Mouse (Mus musculus): ENCODE measurements around the gene Chrne. TPM values are rescaled to one million over a fixed set of nuclear protein-coding genes. Genes with fewer than 3 reads are reported as not detected.

The Chrne gene
- 0.35 TPM in 1 of 2 replicates, not detected in the other for polyA plus RNA-seq (2012; rRNA removed)

GRCm38 (mm10) chr11:70619101-70619500 lies at the start of gene Chrne:
Gene Chrne (minus strand): TSS chr11:70619216.

GRCm38 (mm10) chr11:70656964-70657363 lies 37.9 kb upstream of the Chrne start, which contains the start of gene Eno3:
Gene Eno3 (plus strand): TSS chr11:70657202.

GRCm38 (mm10) chr11:70654198-70654922 lies 35.3 kb upstream of the Chrne start, which contains the start of gene Pfn1:
Gene Pfn1 (minus strand): TSS chr11:70654644.

GRCm38 (mm10) chr11:70646691-70647650 lies 28.0 kb upstream of the Chrne start, which contains the start of the genes Rnf167 and Slc25a11:
Gene Rnf167 (plus strand): TSS chr11:70647235.
Gene Slc25a11 (minus strand): TSS chr11:70647479.

GRCm38 (mm10) chr11:70638714-70639278 lies 19.8 kb upstream of the Chrne start, which contains the start of gene Gp1ba:
Gene Gp1ba (plus strand): TSS chr11:70639122.

GRCm38 (mm10) chr11:70615516-70616093 lies 3.4 kb downstream of the Chrne start, which contains the start of gene 4930544D05Rik:
Gene 4930544D05Rik (plus strand): TSS chr11:70615848.

Other genes starting within 250 kb of the Chrne start
- gene Pelp1, start 209.2 kb downstream of the Chrne start, polyA plus RNA-seq (2012; rRNA removed) = 32.7 and 36.4 TPM in 2 replicates
- 35.9 and 49.5 TPM in 2 replicates for gene Arrb2, start 186.6 kb downstream of the Chrne start, polyA plus RNA-seq (2012; rRNA removed)
- 21.2 and 24.3 TPM in 2 replicates for gene Med11, start 167.3 kb downstream of the Chrne start, polyA plus RNA-seq (2012; rRNA removed)
- 8.7 and 9.5 TPM in 2 replicates for gene Zmynd15, start 159.8 kb downstream of the Chrne start, polyA plus RNA-seq (2012; rRNA removed)
- gene Cxcl16, start 159.2 kb downstream of the Chrne start, polyA plus RNA-seq (2012; rRNA removed) = 37.7 and 41.1 TPM in 2 replicates
- gene Tm4sf5, start 114.0 kb downstream of the Chrne start, polyA plus RNA-seq (2012; rRNA removed) = 2.7 and 3.7 TPM in 2 replicates
- gene Vmo1, start 104.6 kb downstream of the Chrne start, polyA plus RNA-seq (2012; rRNA removed) = 0.50 TPM in 1 of 2 replicates, not detected in the other
- 0.94 and 1.0 TPM in 2 replicates for gene Gltpd2, start 100.0 kb downstream of the Chrne start, polyA plus RNA-seq (2012; rRNA removed)
- 320 and 440 TPM in 2 replicates for gene Psmb6, start 93.8 kb downstream of the Chrne start, polyA plus RNA-seq (2012; rRNA removed)
- not detected in 2 replicates for gene Gm40193, start 86.3 kb downstream of the Chrne start, polyA plus RNA-seq (2012; rRNA removed)
- 31.2 and 31.9 TPM in 2 replicates for gene Pld2, start 79.2 kb downstream of the Chrne start, polyA plus RNA-seq (2012; rRNA removed)
- gene Mink1, start 56.3 kb downstream of the Chrne start, polyA plus RNA-seq (2012; rRNA removed) = 111 and 120 TPM in 2 replicates
- not detected in 2 replicates for gene 4930544D05Rik, start 3.4 kb downstream of the Chrne start, polyA plus RNA-seq (2012; rRNA removed)
- not detected in 2 replicates for gene Gp1ba, start 19.9 kb upstream of the Chrne start, polyA plus RNA-seq (2012; rRNA removed)
- 94.5 and 104 TPM in 2 replicates for gene Rnf167, start 28.0 kb upstream of the Chrne start, polyA plus RNA-seq (2012; rRNA removed)
- 138 and 164 TPM in 2 replicates for gene Slc25a11, start 28.3 kb upstream of the Chrne start, polyA plus RNA-seq (2012; rRNA removed)
- 2,318 and 3,020 TPM in 2 replicates for gene Pfn1, start 35.4 kb upstream of the Chrne start, polyA plus RNA-seq (2012; rRNA removed)
- 11.0 and 11.7 TPM in 2 replicates for gene Eno3, start 38.0 kb upstream of the Chrne start, polyA plus RNA-seq (2012; rRNA removed)
- 38.2 and 49.8 TPM in 2 replicates for gene Spag7, start 50.2 kb upstream of the Chrne start, polyA plus RNA-seq (2012; rRNA removed)
- gene Camta2, start 68.9 kb upstream of the Chrne start, polyA plus RNA-seq (2012; rRNA removed) = 25.3 and 32.7 TPM in 2 replicates
- 2.7 and 3.5 TPM in 2 replicates for gene Inca1, start 80.9 kb upstream of the Chrne start, polyA plus RNA-seq (2012; rRNA removed)
- 51.4 and 54.9 TPM in 2 replicates for gene Kif1c, start 81.3 kb upstream of the Chrne start, polyA plus RNA-seq (2012; rRNA removed)
- 1.9 and 2.1 TPM in 2 replicates for gene Zfp3, start 145.0 kb upstream of the Chrne start, polyA plus RNA-seq (2012; rRNA removed)
- gene Scimp, start 193.4 kb upstream of the Chrne start, polyA plus RNA-seq (2012; rRNA removed) = 0.83 and 0.85 TPM in 2 replicates
- 3.2 and 9.1 TPM in 2 replicates for gene Rabep1, start 225.6 kb upstream of the Chrne start, polyA plus RNA-seq (2012; rRNA removed)